Mouse (Mus musculus) embryonic facial prominence, embryonic 11.5 days (tissue): ENCODE results near the gene Gm960. TPM values are rescaled to one million over a fixed set of nuclear protein-coding genes. Genes with fewer than 3 reads are reported as not detected.

Source experiments
- ATAC-seq: fragments of 200-750 bp; cut with Nextera tagmentation; replicated peaks from 2 replicates; pipeline ENCODE4 v1.8.0; 2017; ENCODE audit warnings: low read depth; ENCODE audit not compliant: insufficient number of reproducible peaks, low FRiP score, low TSS enrichment
- DNase-seq: peaks from one replicate; pipeline ENCODE4 v3.0.0-alpha.2; 2015; ENCODE audit warnings: low spot score
- H3K27ac ChIP-seq: fragments of 300-500 bp; sonication (generic); replicated peaks from 2 replicates; pipeline ENCODE4 v1.5.1; 2014; ENCODE audit warnings: mild to moderate bottlenecking, low read depth, low read length, control low read depth
- H3K27me3 ChIP-seq: fragments of 300-500 bp; sonication (generic); 2 replicates; pipeline ENCODE4 v1.6.1; 2014; ENCODE audit warnings: mild to moderate bottlenecking, low read length, moderate library complexity, mixed read lengths; ENCODE audit not compliant: control insufficient read depth, insufficient read depth
- H3K36me3 ChIP-seq: fragments of 300-500 bp; sonication (generic); replicated peaks from 2 replicates; pipeline ENCODE4 v1.6.1; 2014; ENCODE audit warnings: low read depth, mild to moderate bottlenecking, low read length, moderate library complexity, mixed read lengths; ENCODE audit not compliant: control insufficient read depth, insufficient read depth
- H3K4me1 ChIP-seq: fragments of 300-500 bp; sonication (generic); 2 replicates; pipeline ENCODE4 v1.6.1; 2014; ENCODE audit warnings: low read length, mixed read lengths; ENCODE audit not compliant: control insufficient read depth, insufficient read depth
- H3K4me2 ChIP-seq: fragments of 300-500 bp; sonication (generic); 2 replicates; pipeline ENCODE4 v1.6.1; 2014; ENCODE audit warnings: low read depth, mild to moderate bottlenecking, control low read depth, low read length, moderate library complexity
- H3K4me3 ChIP-seq: fragments of 300-500 bp; sonication (generic); 2 replicates; pipeline ENCODE4 v1.5.1; 2014; ENCODE audit warnings: low read depth, low read length, control low read depth
- H3K9ac ChIP-seq: fragments of 300-500 bp; sonication (generic); replicated peaks from 2 replicates; pipeline ENCODE4 v1.6.1; 2014; ENCODE audit warnings: mild to moderate bottlenecking, control low read depth, low read length
- H3K9me3 ChIP-seq: fragments of 300-500 bp; sonication (generic); replicated peaks from 2 replicates; pipeline ENCODE4 v1.6.1; 2016; ENCODE audit warnings: mild to moderate bottlenecking, low read length, inconsistent platforms, mixed read lengths; ENCODE audit not compliant: control insufficient read depth
- WGBS: fragments of 180-500 bp; shearing (Covaris S2); extraction: QIAGEN DNeasy Blood & Tissue Kit; methylation state at CpG from one replicate; pipeline ENCODE4 v1.1.7; 2014; 5-methylcytosine and 5-hydroxymethylcytosine counted together
- microRNA-seq: library from miRNA; unstranded; fragments of <30 nt; microRNA quantifications from one replicate; pipeline ENCODE4, GENCODE M21; 2016; ENCODE audit warnings: borderline number of aligned reads
- polyA plus RNA-seq: library from polyadenylated mRNA; unstranded; fragments of >200 nt; fragmentation: Nextera tagmentation; extraction: Ambion mirVana; gene quantifications from 2 replicates; pipeline ENCODE4 v1.2.1, GENCODE M21; 2014

Gene Gm960
- polyA plus RNA-seq, 1 experiment from 2014 or later, result 4.4 TPM

DNA sequence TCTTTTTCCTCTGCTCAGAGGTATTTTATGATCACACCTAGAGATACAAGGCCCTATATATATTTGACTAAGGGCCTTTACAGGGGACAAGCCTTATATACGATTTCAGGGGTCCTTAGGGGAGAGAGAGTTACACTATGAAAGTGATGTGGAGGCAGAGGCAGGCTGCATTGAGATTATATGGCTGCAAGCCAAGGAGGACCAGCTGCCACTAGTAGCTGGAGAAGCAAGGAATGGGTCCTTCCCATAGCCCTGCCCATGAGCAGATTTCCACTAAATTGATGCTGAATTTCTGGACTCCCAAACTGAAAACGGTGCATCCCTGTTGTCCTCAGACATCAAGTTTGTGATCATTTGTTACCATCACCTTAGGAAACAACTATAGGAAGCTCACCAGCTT is 114.6 kb downstream of the Gm960 start:
- no peak overlapping the region for H3K4me3 ChIP-seq
- no peak overlapping the region for H3K27ac ChIP-seq
- H3K4me2 ChIP-seq, result no peak overlapping the region
- 72% methylated on average over 2 of the region's 2 CpGs for WGBS
- no peaks in the 10 kb centered on the region for H3K27me3 ChIP-seq
- no peak overlapping the region for H3K9ac ChIP-seq
- no peaks in the 10 kb centered on the region for H3K9me3 ChIP-seq
- H3K36me3 ChIP-seq, result no peaks in the 10 kb centered on the region
- DNase-seq (no peak), ATAC-seq (no peak)
- H3K4me1 ChIP-seq, result no peaks in the 10 kb centered on the region

DNA sequence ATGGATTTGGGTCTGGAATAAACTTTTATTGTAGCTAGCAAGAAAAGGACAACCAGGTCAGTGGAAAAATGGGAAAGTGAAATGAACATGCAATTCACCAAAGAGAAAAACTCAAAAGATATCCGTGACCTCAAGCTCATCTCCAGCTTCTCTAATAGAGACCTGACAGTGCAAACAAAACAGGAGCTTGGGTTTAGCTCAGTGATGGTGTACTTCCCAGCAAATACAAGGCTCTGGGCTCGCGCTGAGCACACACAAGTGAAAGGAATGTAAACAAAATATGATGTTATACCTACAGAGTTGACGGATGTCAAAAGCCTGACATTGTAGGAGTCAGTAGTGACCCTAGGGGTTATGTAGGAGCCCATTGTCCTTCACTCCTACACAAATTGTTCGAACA is 119.2 kb downstream of the Gm960 start:
- Histone ChIP-seq H3K4me2 (no peak overlapping the region), H3K9ac (no peak overlapping the region), H3K4me1 (no peaks in the 10 kb centered on the region), H3K27ac (no peak overlapping the region), H3K36me3 (no peaks in the 10 kb centered on the region), H3K27me3 (no peaks in the 10 kb centered on the region), H3K4me3 (no peak overlapping the region), H3K9me3 (no peaks in the 10 kb centered on the region)
- ATAC-seq, result no peak
- WGBS, result 75% methylated on average over 5 of the region's 5 CpGs
- no peak for DNase-seq

DNA sequence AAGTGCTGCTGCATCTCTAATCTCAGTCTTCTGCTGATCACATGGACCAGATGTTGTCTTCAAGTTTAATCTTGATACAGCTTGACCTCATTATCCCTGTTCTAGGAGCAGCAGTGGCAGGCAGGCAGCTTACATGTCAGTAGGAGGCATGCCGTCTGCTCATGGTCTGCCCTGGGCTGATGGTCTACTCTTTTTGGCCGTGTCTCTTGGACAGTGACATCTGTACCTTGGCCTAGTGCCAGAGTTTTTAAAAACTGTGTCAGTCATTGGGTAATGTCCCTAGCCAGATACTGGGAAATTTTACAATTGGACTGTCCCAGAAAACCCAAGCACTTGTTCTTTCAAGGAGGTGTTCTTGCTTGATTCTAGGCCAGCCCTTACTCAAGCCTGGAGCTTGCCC is 119.7 kb downstream of the Gm960 start:
- H3K4me2 ChIP-seq, result no peak overlapping the region
- no peaks in the 10 kb centered on the region for H3K9me3 ChIP-seq
- ATAC-seq, result no peak
- no peaks in the 10 kb centered on the region for H3K4me1 ChIP-seq
- H3K9ac ChIP-seq, result no peak overlapping the region
- H3K27me3 ChIP-seq, result no peaks in the 10 kb centered on the region
- no peak for DNase-seq
- H3K4me3 ChIP-seq, result no peak overlapping the region
- H3K27ac ChIP-seq, result no peak overlapping the region
- no peaks in the 10 kb centered on the region for H3K36me3 ChIP-seq
- WGBS, result 61% methylated on average over 2 of the region's 2 CpGs

Small RNAs within 50 kb of the gene (microRNA-seq; reads per million reads assigned to microRNA genes)
- not detected for gene Mir6986

Other genes starting within 250 kb of the Gm960 start
- 1.2 and 1.9 TPM in 2 replicates for gene Syt12, start 221.2 kb downstream of the Gm960 start, polyA plus RNA-seq
- gene 2010003K11Rik, start 200.1 kb downstream of the Gm960 start, polyA plus RNA-seq, result not detected in 2 replicates
- gene Pcx, start 188.2 kb downstream of the Gm960 start, polyA plus RNA-seq, result 15.4 and 19.2 TPM in 2 replicates
- gene Lrfn4, start 83.0 kb downstream of the Gm960 start, polyA plus RNA-seq, result 8.6 and 9.5 TPM in 2 replicates
- gene Rce1, start 73.0 kb downstream of the Gm960 start, polyA plus RNA-seq, result 60.4 and 68.5 TPM in 2 replicates
- 5.3 and 5.4 TPM in 2 replicates for gene Sptbn2, start 12.5 kb upstream of the Gm960 start, polyA plus RNA-seq
- 110 and 116 TPM in 2 replicates for gene Rbm4b, start 57.8 kb upstream of the Gm960 start, polyA plus RNA-seq
- gene Rbm4, start 95.2 kb upstream of the Gm960 start, polyA plus RNA-seq, result 92.9 and 109 TPM in 2 replicates
- 18.4 and 25.8 TPM in 2 replicates for gene Gm21992, start 112.9 kb upstream of the Gm960 start, polyA plus RNA-seq
- gene Rbm14, start 113.0 kb upstream of the Gm960 start, polyA plus RNA-seq, result 110 and 111 TPM in 2 replicates
- 44.9 and 45.8 TPM in 2 replicates for gene Ccs, start 140.7 kb upstream of the Gm960 start, polyA plus RNA-seq
- gene Ccdc87, start 140.7 kb upstream of the Gm960 start, polyA plus RNA-seq, result not detected in 2 replicates
- 20.9 and 30.3 TPM in 2 replicates for gene Ctsf, start 156.5 kb upstream of the Gm960 start, polyA plus RNA-seq
- 4.3 and 5.6 TPM in 2 replicates for gene Actn3, start 179.2 kb upstream of the Gm960 start, polyA plus RNA-seq
- gene Zdhhc24, start 180.0 kb upstream of the Gm960 start, polyA plus RNA-seq, result 7.4 and 8.7 TPM in 2 replicates
- 4.7 and 4.8 TPM in 2 replicates for gene Bbs1, start 208.0 kb upstream of the Gm960 start, polyA plus RNA-seq
- 133 and 138 TPM in 2 replicates for gene Dpp3, start 229.6 kb upstream of the Gm960 start, polyA plus RNA-seq
- 1.7 TPM in 2 replicates for gene Peli3, start 244.5 kb upstream of the Gm960 start, polyA plus RNA-seq